Mouse (Mus musculus) C3H10T1/2 (cell line): ENCODE results near the gene Hexa. TPM values are rescaled to one million over a fixed set of nuclear protein-coding genes. Genes with fewer than 3 reads are reported as not detected.

Experiments
- polyA plus RNA-seq, 2 experiments: library from polyadenylated mRNA; unstranded; fragments of >200 nt; fragmentation: generic; extraction: Trizol; gene quantifications; one replicate each; pipeline ENCODE4 v1.2.1; 2012; ENCODE audit warnings: missing spikeins in 2 of 2

Gene Hexa
- polyA plus RNA-seq, result 100 to 1,000 TPM in 1 of 2 experiments, 10 to 100 TPM in 1; 66.9 to 161 TPM

DNA sequence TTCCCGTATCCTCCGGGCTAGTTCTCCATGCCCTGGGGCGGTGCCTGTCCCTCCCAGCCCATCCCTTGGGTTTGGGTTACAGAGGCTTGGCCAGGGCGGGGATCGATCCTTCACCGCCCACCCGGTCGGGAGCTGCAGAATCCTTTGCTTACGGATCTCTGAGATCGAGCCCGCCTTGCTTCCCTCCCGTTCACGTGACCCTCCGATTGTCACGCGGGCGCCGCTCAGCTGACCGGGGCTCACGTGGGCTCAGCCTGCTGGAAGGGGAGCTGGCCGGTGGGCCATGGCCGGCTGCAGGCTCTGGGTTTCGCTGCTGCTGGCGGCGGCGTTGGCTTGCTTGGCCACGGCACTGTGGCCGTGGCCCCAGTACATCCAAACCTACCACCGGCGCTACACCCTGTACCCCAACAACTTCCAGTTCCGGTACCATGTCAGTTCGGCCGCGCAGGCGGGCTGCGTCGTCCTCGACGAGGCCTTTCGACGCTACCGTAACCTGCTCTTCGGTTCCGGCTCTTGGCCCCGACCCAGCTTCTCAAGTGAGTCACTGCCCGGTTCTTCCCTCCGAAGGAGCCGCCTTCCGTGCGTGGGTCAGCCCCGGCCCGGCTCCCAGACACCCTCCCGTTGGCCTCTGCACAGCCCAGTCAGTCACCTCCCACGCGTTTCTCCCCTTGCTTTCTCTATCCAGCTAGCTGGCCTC is at the start of gene Hexa, which contains the start of gene Tmem202:
TSS of gene Hexa (plus strand) at position 100 of the 697 bp plus-strand sequence.
TSS of gene Tmem202 (minus strand) at position 407 of the 697 bp plus-strand sequence.

DNA sequence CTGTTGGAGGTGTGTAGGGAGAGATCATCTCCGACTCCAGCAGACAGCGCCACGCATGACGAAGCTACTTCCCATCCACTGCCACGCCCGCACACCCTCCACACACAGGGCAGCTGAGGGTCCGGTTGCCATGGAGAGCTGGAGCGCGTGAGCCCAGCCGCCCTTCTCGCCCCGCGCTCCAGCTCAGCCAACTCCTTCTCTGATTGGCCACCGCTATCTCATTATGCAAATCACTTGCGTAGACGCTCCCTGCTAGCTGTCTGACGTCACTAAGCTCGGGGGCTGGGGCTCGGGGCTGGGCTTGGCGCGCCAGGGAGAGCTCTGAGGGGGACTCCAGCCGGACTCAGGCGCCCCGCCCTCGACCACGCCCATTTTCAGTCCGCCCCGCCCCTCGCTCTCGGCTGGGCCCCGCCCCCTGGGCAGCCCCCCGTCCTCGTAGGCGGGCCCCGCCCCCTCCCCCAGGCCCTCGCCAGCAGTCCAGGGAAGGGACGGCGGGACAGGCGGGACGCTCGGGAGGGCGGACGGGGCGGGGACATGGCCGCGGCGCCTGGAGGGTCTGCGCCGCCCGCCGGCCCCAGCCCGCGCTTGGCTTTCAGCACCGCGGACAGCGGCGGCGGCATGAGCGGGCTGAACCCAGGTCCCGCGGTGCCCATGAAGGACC is 38.6 kb downstream of the Hexa start, which contains the start of gene Celf6:
TSS of gene Celf6 (plus strand) at position 74 of the 661 bp plus-strand sequence.

Other genes with a start within 250 kb of the Hexa start
- gene Adpgk, start 248.0 kb upstream of the Hexa start, polyA plus RNA-seq, result 10 to 100 TPM in 1 of 2 experiments, 1 to 10 TPM in 1; 7.6 to 13.1 TPM
- 1 to 10 TPM in 1 of 2 experiments, under 1 TPM in 1; 0.18 to 4.4 TPM for gene Bbs4, start 186.0 kb upstream of the Hexa start, polyA plus RNA-seq
- 10 to 100 TPM in 1 of 2 experiments, 1 to 10 TPM in 1; 1.1 to 13.3 TPM for gene Arih1, start 52.9 kb upstream of the Hexa start, polyA plus RNA-seq
- 1 to 10 TPM in 1 of 2 experiments, under 1 TPM in 1; 0.53 to 1.6 TPM for gene Tmem202, start 307 bp downstream of the Hexa start, polyA plus RNA-seq
- gene Celf6, start 38.4 kb downstream of the Hexa start, polyA plus RNA-seq, result under 1 TPM in 1 of 2 experiments, not detected in 1; 0.02 TPM
- gene Parp6, start 77.7 kb downstream of the Hexa start, polyA plus RNA-seq, result 10 to 100 TPM in 1 of 2 experiments, 1 to 10 TPM in 1; 3.0 to 13.3 TPM
- gene Pkm, start 116.8 kb downstream of the Hexa start, polyA plus RNA-seq, result 1,000 to 10,000 TPM; 1,007 to 3,243 TPM
- 1 to 10 TPM in 1 of 2 experiments, under 1 TPM in 1; 0.61 to 1.6 TPM for gene Gramd2, start 140.6 kb downstream of the Hexa start, polyA plus RNA-seq
- gene Senp8, start 211.2 kb downstream of the Hexa start, polyA plus RNA-seq, result 1 to 10 TPM in 1 of 2 experiments, under 1 TPM in 1; 0.27 to 2.0 TPM
- gene Myo9a, start 211.4 kb downstream of the Hexa start, polyA plus RNA-seq, result 1 to 10 TPM in 1 of 2 experiments, under 1 TPM in 1; 0.07 to 1.1 TPM